Comparison of ENCODE assay signal across 15 mouse cellular contexts in the genomic region with DNA sequence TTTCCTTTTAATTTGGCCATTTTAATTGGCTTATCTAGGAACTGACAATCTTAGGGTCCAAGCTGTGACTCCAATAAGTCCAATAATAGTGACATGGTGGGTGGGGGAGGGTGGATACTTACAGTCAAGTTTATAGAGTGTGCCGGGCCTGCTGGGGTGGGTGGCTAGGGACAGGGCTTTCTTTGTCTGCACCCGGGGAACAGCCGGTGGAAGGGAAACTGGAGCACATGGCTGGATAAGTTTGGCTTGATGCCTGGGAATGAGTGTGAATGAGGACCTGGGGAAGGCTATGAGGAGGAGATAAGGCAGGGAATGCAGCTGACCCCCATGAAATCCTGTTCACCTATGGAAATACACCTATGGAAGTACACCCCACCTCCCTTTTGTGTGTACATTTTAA.
A peak's percentile ranks its signal among the peaks of the same experiment; 100 is the strongest.
DNase-seq lines count a peak whose midpoint lies in the region; ATAC-seq and TF ChIP-seq lines count a peak whose summit lies in the region.
"Had no signal": no experiment of that assay in that cellular context is flagged by ENCODE, and none has a peak within 500 bp of the region (broad histone marks: within the 10 kb centered on the region; RNA-seq: fewer than 3 reads in every experiment).

No protein-coding gene starts in this region.

- H3K27ac ChIP-seq in heart, embryonic 16.5 days (ENCODE audit: low read length) = no peak overlapping the region
- no peak overlapping the region for H3K27ac ChIP-seq in limb, embryonic 12.5 days
- no peak overlapping the region for H3K27ac ChIP-seq in limb, embryonic 10.5 days
- H3K27ac ChIP-seq: kidney, embryonic 15.5 days; limb, embryonic 15.5 days; midbrain, embryonic 10.5 days had no signal

- no peak overlapping the region for H3K4me2 ChIP-seq in heart, embryonic 16.5 days (ENCODE audit: low read depth, low read length)
- no peak overlapping the region for H3K4me2 ChIP-seq in limb, embryonic 12.5 days
- H3K4me2 ChIP-seq: kidney, embryonic 15.5 days; limb, embryonic 15.5 days had no signal

- H3K27me3 ChIP-seq in heart, embryonic 16.5 days (ENCODE audit: control insufficient read depth, insufficient read depth, low read length) = no peaks in the 10 kb centered on the region
- no peaks in the 10 kb centered on the region for H3K27me3 ChIP-seq in limb, embryonic 12.5 days
- no peaks in the 10 kb centered on the region for H3K27me3 ChIP-seq in limb, embryonic 10.5 days (ENCODE audit: low read depth, poor library complexity, severe bottlenecking)
- H3K27me3 ChIP-seq: kidney, embryonic 15.5 days; limb, embryonic 15.5 days had no signal

- intact Hi-C loops in heart, postnatal 36 days (cut with DNase I) = no loop called here

- H3K9me3 ChIP-seq in heart, embryonic 16.5 days (replicated peaks; ENCODE audit: control insufficient read depth, low read length) = no peaks in the 10 kb centered on the region
- no peaks in the 10 kb centered on the region for H3K9me3 ChIP-seq in limb, embryonic 12.5 days
- no peaks in the 10 kb centered on the region for H3K9me3 ChIP-seq in limb, embryonic 10.5 days (replicated peaks)
- H3K9me3 ChIP-seq: kidney, embryonic 15.5 days; limb, embryonic 15.5 days; midbrain, embryonic 10.5 days had no signal

- no peak for TF ChIP-seq CTCF in brain, embryonic 14.5 days (IDR thresholded peaks at IDR 0.05; ENCODE audit: borderline replicate concordance, extremely low read depth, insufficient read depth, insufficient read length)

- ATAC-seq in heart, embryonic 16.5 days (replicated peaks; ENCODE audit: extremely low read depth, insufficient read depth, low FRiP score) = peak; percentile 73
- ATAC-seq in limb, embryonic 12.5 days (ENCODE audit: insufficient number of reproducible peaks, insufficient read depth, low FRiP score, low TSS enrichment, low read depth) = peak; percentile 43; the same call in 1 of the 2 replicates
- ATAC-seq: CD4-positive, CD25-positive, alpha-beta regulatory T cell, adult 4 months had no signal

- no peak overlapping the region for H3K4me3 ChIP-seq in heart, embryonic 16.5 days (ENCODE audit: low read length)
- no peak overlapping the region for H3K4me3 ChIP-seq in limb, embryonic 12.5 days (replicated peaks)
- H3K4me3 ChIP-seq in limb, embryonic 10.5 days = no peak overlapping the region
- H3K4me3 ChIP-seq: kidney, embryonic 15.5 days; limb, embryonic 15.5 days; midbrain, embryonic 10.5 days had no signal

- no peak for TF ChIP-seq POLR2A in brain, embryonic 14.5 days (IDR thresholded peaks at IDR 0.05; ENCODE audit: borderline replicate concordance, extremely low read depth, insufficient read depth, insufficient read length, poor library complexity, severe bottlenecking)

- H3K36me3 ChIP-seq in heart, embryonic 16.5 days (ENCODE audit: control insufficient read depth, insufficient read depth) = no peaks in the 10 kb centered on the region
- H3K36me3 ChIP-seq in limb, embryonic 12.5 days = no peaks in the 10 kb centered on the region
- no peaks in the 10 kb centered on the region for H3K36me3 ChIP-seq in limb, embryonic 10.5 days
- H3K36me3 ChIP-seq: kidney, embryonic 15.5 days; limb, embryonic 15.5 days; midbrain, embryonic 10.5 days had no signal

- H3K4me1 ChIP-seq in heart, embryonic 16.5 days (ENCODE audit: control insufficient read depth, insufficient read depth, low read length) = peaks cover 11% of the 10 kb centered on the region; the same call in 1 of the 2 replicates
- 0 out of 2 replicates have a peak, but pooled peaks cover 6% of the 10 kb centered on the region for H3K4me1 ChIP-seq in limb, embryonic 12.5 days (replicated peaks)
- H3K4me1 ChIP-seq in limb, embryonic 10.5 days = no peaks in the 10 kb centered on the region
- H3K4me1 ChIP-seq: kidney, embryonic 15.5 days had no signal

- H3K9ac ChIP-seq in heart, embryonic 16.5 days (ENCODE audit: low read length) = no peak overlapping the region
- no peak overlapping the region for H3K9ac ChIP-seq in limb, embryonic 12.5 days (replicated peaks)
- H3K9ac ChIP-seq: kidney, embryonic 15.5 days; limb, embryonic 15.5 days had no signal

- 17% methylated on average over 3 of the region's 3 CpGs for WGBS in heart, embryonic 16.5 days
- 54% methylated on average over 3 of the region's 3 CpGs for WGBS in limb, embryonic 12.5 days
- WGBS in limb, embryonic 10.5 days = 74% methylated on average over 3 of the region's 3 CpGs

- no peak for DNase-seq in heart, postnatal 36 days
- DNase-seq in limb, embryonic 10.5 days (ENCODE audit: low spot score) = no peak
- peak; percentile 80 for DNase-seq in Muller cell, postnatal 12 days (ENCODE audit: inconsistent ontology term)
- peak; percentile 64 for DNase-seq in brain, embryonic 14.5 days (ENCODE audit: low read depth)
- DNase-seq in adrenal gland, postnatal 25 days = no peak
- DNase-seq: cerebellum, adult 11 months; heart, adult 18-20 months; lung, adult 2 months; thymus, postnatal 36 days had no signal

Comparison
In these comparisons a context has a peak if more than half of its experiments do, and no peak if none do; other contexts are left out.
1. DNase-seq: peak in Muller cell, postnatal 12 days (single experiment) and brain, embryonic 14.5 days (single experiment); none in heart, postnatal 36 days (0 of 2), limb, embryonic 10.5 days (single experiment) and adrenal gland, postnatal 25 days (single experiment).